Mouse (Mus musculus) stomach, postnatal 0 days (tissue): Measurements from ENCODE around the gene Grb10. TPM values are rescaled to one million over a fixed set of nuclear protein-coding genes. Genes with fewer than 3 reads are reported as not detected.

Source experiments
- ATAC-seq: fragments of 200-750 bp; cut with Nextera tagmentation; 2 replicates; pipeline ENCODE4 v1.8.0; 2017; ENCODE audit not compliant: low FRiP score, low TSS enrichment
- DNase-seq: peaks from one replicate; pipeline ENCODE4 v3.0.0-alpha.2; 2016; ENCODE audit warnings: low spot score
- H3K27ac ChIP-seq: fragments of 300-500 bp; sonication (generic); replicated peaks from 2 replicates; pipeline ENCODE4 v1.5.1; 2014; ENCODE audit warnings: mild to moderate bottlenecking, control low read depth
- H3K27me3 ChIP-seq: fragments of 300-500 bp; sonication (generic); 2 replicates; pipeline ENCODE4 v1.6.1; 2014; ENCODE audit warnings: low read length; ENCODE audit not compliant: control insufficient read depth, insufficient read depth
- H3K36me3 ChIP-seq: fragments of 300-500 bp; sonication (generic); 2 replicates; pipeline ENCODE4 v1.6.1; 2014; ENCODE audit warnings: low read length, mixed read lengths; ENCODE audit not compliant: control insufficient read depth, insufficient read depth
- H3K4me1 ChIP-seq: fragments of 300-500 bp; sonication (generic); replicated peaks from 2 replicates; pipeline ENCODE4 v1.6.1; 2014; ENCODE audit warnings: antibody characterized with exemption; ENCODE audit not compliant: control insufficient read depth, insufficient read depth
- H3K4me2 ChIP-seq: fragments of 300-500 bp; sonication (generic); replicated peaks from 2 replicates; pipeline ENCODE4 v1.6.1; 2014; ENCODE audit warnings: low read depth, mild to moderate bottlenecking, control low read depth, moderate library complexity
- H3K4me3 ChIP-seq: fragments of 300-500 bp; sonication (generic); 2 replicates; pipeline ENCODE4 v1.5.1; 2014; ENCODE audit warnings: low read depth, low read length, control low read depth
- H3K9ac ChIP-seq: fragments of 300-500 bp; sonication (generic); 2 replicates; pipeline ENCODE4 v1.6.1; 2014; ENCODE audit warnings: mild to moderate bottlenecking, low read length, control low read depth, mixed read lengths
- H3K9me3 ChIP-seq: fragments of 300-500 bp; sonication (generic); 2 replicates; pipeline ENCODE4 v1.6.1; 2016; ENCODE audit warnings: low read length; ENCODE audit not compliant: control insufficient read depth
- CTCF ChIP-seq: IDR thresholded peaks from 2 replicates; pipeline ENCODE4 v1.5.1; 2016; ENCODE audit warnings: antibody characterized with exemption, low read depth, mild to moderate bottlenecking, moderate library complexity
- EP300 ChIP-seq: optimal IDR thresholded peaks from 2 replicates; pipeline ENCODE3; 2016; ENCODE audit warnings: antibody characterized with exemption
- WGBS: fragments of 180-500 bp; shearing (Covaris S2); extraction: QIAGEN DNeasy Blood & Tissue Kit; methylation state at CpG from one replicate; pipeline ENCODE4 v1.1.7; 2014; 5-methylcytosine and 5-hydroxymethylcytosine counted together
- polyA plus RNA-seq: library from polyadenylated mRNA; unstranded; fragments of >200 nt; fragmentation: Nextera tagmentation; extraction: Ambion mirVana; gene quantifications from 2 replicates; pipeline ENCODE4 v1.2.1, GENCODE M21; 2015

The Grb10 gene
- polyA plus RNA-seq: 57.3 and 64.7 TPM in 2 replicates

DNA sequence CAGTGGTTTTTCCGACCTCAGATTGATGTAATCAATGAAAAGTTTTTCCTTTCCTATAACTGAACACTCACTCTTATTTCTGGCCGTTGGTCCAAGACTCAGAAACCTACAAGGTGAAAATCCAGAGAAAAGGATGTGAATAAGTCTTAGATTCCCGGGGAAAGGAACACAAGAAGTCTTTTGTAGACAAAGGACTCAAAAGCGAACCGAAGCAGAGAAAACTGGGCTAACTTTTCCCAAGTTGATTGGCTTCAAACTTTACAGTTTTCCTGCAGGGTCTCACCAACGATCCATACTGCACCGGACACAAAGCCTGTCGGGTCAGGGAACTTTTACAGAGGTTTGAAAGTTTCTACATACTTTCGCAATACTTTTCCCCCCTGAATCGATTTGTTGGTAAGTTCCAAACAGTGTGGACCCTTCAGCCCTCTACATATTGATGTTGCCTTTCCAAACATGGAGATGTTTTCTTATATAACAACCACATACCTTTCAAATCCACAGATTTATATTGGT, at the start of gene Grb10:
Gene Grb10, minus strand, starts transcription at position 214 of the 516 bp plus-strand sequence.
- no peaks in the 10 kb centered on the region for H3K4me1 ChIP-seq
- H3K27me3 ChIP-seq: peaks cover 4% of the 10 kb centered on the region; the same call in 1 of the 2 replicates
- H3K4me3 ChIP-seq: peak within 1 kb of the TSS; percentile 61
- WGBS: 28% methylated on average over 10 of the region's 10 CpGs
- no peaks in the 10 kb centered on the region for H3K9me3 ChIP-seq
- peak within 1 kb of the TSS; percentile 59 for H3K4me2 ChIP-seq
- H3K36me3 ChIP-seq: no peaks in the 10 kb centered on the region
- TF ChIP-seq EP300 (no peak), CTCF (no peak)
- H3K27ac ChIP-seq: peak within 1 kb of the TSS; percentile 91
- peak within 1 kb of the TSS; percentile 87 for H3K9ac ChIP-seq
- no peak for ATAC-seq
- DNase-seq: no peak

GRCm38 (mm10) chr11:12081638-12082037, 43.2 kb upstream of the Grb10 start:
- H3K4me3 ChIP-seq: no peak overlapping the region
- TF ChIP-seq CTCF: no peak
- 83% methylated on average over 3 of the region's 3 CpGs for WGBS
- no peak overlapping the region for H3K27ac ChIP-seq
- no peaks in the 10 kb centered on the region for H3K4me1 ChIP-seq
- ATAC-seq: no peak
- H3K9ac ChIP-seq: no peak overlapping the region
- H3K36me3 ChIP-seq: no peaks in the 10 kb centered on the region
- H3K9me3 ChIP-seq: no peaks in the 10 kb centered on the region
- no peaks in the 10 kb centered on the region for H3K27me3 ChIP-seq
- DNase-seq: no peak
- H3K4me2 ChIP-seq: no peak overlapping the region

- Histone ChIP-seq H3K27me3 (no peaks in the 10 kb centered on the region), H3K4me2 (no peak overlapping the region), H3K9me3 (no peaks in the 10 kb centered on the region), H3K27ac (no peak overlapping the region), H3K4me3 (no peak overlapping the region), H3K36me3 (no peaks in the 10 kb centered on the region), H3K9ac (no peak overlapping the region), H3K4me1 (no peaks in the 10 kb centered on the region)
- 73% methylated on average over 2 of the region's 2 CpGs for WGBS
- DNase-seq (no peak), ATAC-seq (no peak)
- no peak for TF ChIP-seq EP300
- no peak for TF ChIP-seq CTCF
Observed at GRCm38 (mm10) chr11:12079231-12079630, 40.7 kb upstream of the Grb10 start.

- H3K4me1 ChIP-seq: no peaks in the 10 kb centered on the region
- no peak overlapping the region for H3K4me3 ChIP-seq
- no peak for DNase-seq
- no peaks in the 10 kb centered on the region for H3K27me3 ChIP-seq
- H3K27ac ChIP-seq: no peak overlapping the region
- no peak for ATAC-seq
- H3K9ac ChIP-seq: no peak overlapping the region
- no peaks in the 10 kb centered on the region for H3K36me3 ChIP-seq
- TF ChIP-seq CTCF: no peak
- no peak for TF ChIP-seq EP300
- WGBS: 88% methylated on average over 1 of the region's 1 CpGs
- H3K9me3 ChIP-seq: no peaks in the 10 kb centered on the region
- no peak overlapping the region for H3K4me2 ChIP-seq
Observed at GRCm38 (mm10) chr11:12075449-12075848, 37.0 kb upstream of the Grb10 start.

GRCm38 (mm10) chr11:12073394-12074226, 35.1 kb upstream of the Grb10 start:
- TF ChIP-seq EP300: no peak
- TF ChIP-seq CTCF: no peak
- Histone ChIP-seq H3K4me1 (no peaks in the 10 kb centered on the region), H3K4me2 (no peak overlapping the region), H3K4me3 (no peak overlapping the region), H3K9me3 (no peaks in the 10 kb centered on the region), H3K9ac (no peak overlapping the region), H3K27ac (no peak overlapping the region), H3K36me3 (no peaks in the 10 kb centered on the region), H3K27me3 (no peaks in the 10 kb centered on the region)
- ATAC-seq (no peak), DNase-seq (no peak)
- 82% methylated on average over 6 of the region's 6 CpGs for WGBS

DNA sequence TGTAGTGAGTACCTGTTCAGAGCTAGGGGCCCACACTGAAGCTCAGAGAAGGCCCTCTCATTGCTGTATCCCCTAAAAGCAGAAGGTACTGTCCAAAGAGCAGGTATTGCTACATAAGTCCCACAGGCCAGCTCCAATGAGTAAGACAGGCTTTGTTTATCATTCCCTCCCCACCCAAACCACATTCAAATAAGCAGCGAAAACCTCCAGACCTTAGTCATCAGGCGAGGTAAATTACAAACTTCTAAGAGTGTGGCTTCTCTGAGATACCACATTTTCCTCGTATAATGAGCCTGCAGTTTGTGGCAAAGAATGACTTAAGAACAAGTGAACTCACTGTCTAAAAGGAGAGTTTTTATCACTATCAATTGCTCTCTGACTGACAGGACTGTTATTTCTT, 33.8 kb upstream of the Grb10 start:
- Histone ChIP-seq H3K36me3 (no peaks in the 10 kb centered on the region), H3K4me2 (no peak overlapping the region), H3K4me1 (no peaks in the 10 kb centered on the region), H3K27me3 (no peaks in the 10 kb centered on the region), H3K4me3 (no peak overlapping the region), H3K27ac (no peak overlapping the region), H3K9ac (no peak overlapping the region), H3K9me3 (no peaks in the 10 kb centered on the region)
- TF ChIP-seq EP300: no peak
- TF ChIP-seq CTCF: no peak
- no peak for ATAC-seq
- no peak for DNase-seq
- WGBS: 61% methylated on average over 3 of the region's 3 CpGs
